Mouse (Mus musculus) left cerebral cortex, postnatal 10 days (tissue): ENCODE measurements around the gene Sh2d2a. TPM values are rescaled to one million over a fixed set of nuclear protein-coding genes. Genes with fewer than 3 reads are reported as not detected.

Source experiments
- DNase-seq, 2 experiments: peaks; one replicate each; pipeline ENCODE4 v3.0.0; 2021 to 2022; ENCODE audit warnings: low spot score in 2 of 2, mixed read lengths in 1 of 2; ENCODE audit errors: extremely low spot score in 1 of 2
- intact Hi-C: fragments of 180-260 bp; cut with DNase I; formaldehyde crosslinking; loops from one replicate; pipeline ENCODE4 v1.15.1; 2025
- total RNA-seq, 2 experiments: library from RNA; stranded (reverse); gene quantifications; 2 replicates each; pipeline ENCODE4 v1.2.3; 2021

Sh2d2a gene
- total RNA-seq, 2 experiments from 2014 or later, result not detected

GRCm38 (mm10) chr3:87903821-87904220 is 57.3 kb downstream of the Sh2d2a start:
- intact Hi-C loops, result no loop called here

More at GRCm38 (mm10) chr3:87903821-87904220, 57.3 kb downstream of the Sh2d2a start:
- DNase-seq, result no peak

Other genes starting within 250 kb of the Sh2d2a start
- gene Arhgef11, start 229.2 kb upstream of the Sh2d2a start, total RNA-seq, result 10 to 100 TPM; 45.7 to 49.6 TPM
- under 1 TPM; 0.10 to 0.64 TPM for gene Lrrc71, start 98.1 kb upstream of the Sh2d2a start, total RNA-seq
- gene Ntrk1, start 51.6 kb upstream of the Sh2d2a start, total RNA-seq, result under 1 TPM; 0.34 to 0.62 TPM
- gene Insrr, start 49.8 kb upstream of the Sh2d2a start, total RNA-seq, result under 1 TPM; 0.30 to 0.39 TPM
- gene Pear1, start 22.4 kb upstream of the Sh2d2a start, total RNA-seq, result 1 to 10 TPM; 7.6 TPM
- 10 to 100 TPM; 63.0 to 63.8 TPM for gene Prcc, start 38.9 kb downstream of the Sh2d2a start, total RNA-seq
- gene Hdgf, start 59.6 kb downstream of the Sh2d2a start, total RNA-seq, result 100 to 1,000 TPM; 120 to 123 TPM
- 10 to 100 TPM; 45.7 to 50.5 TPM for gene Mrpl24, start 72.8 kb downstream of the Sh2d2a start, total RNA-seq
- 10 to 100 TPM; 17.0 to 17.3 TPM for gene Isg20l2, start 83.6 kb downstream of the Sh2d2a start, total RNA-seq
- 10 to 100 TPM; 16.6 to 18.8 TPM for gene Rrnad1, start 84.0 kb downstream of the Sh2d2a start, total RNA-seq
- 1 to 10 TPM; 4.9 to 5.7 TPM for gene Crabp2, start 101.9 kb downstream of the Sh2d2a start, total RNA-seq
- gene Nes, start 124.3 kb downstream of the Sh2d2a start, total RNA-seq, result 10 to 100 TPM in 1 of 2 experiments, 1 to 10 TPM in 1; 9.9 to 11.4 TPM
- 100 to 1,000 TPM; 262 to 273 TPM for gene Bcan, start 153.5 kb downstream of the Sh2d2a start, total RNA-seq
- gene Hapln2, start 180.8 kb downstream of the Sh2d2a start, total RNA-seq, result 1 to 10 TPM in 1 of 2 experiments, under 1 TPM in 1; 0.26 to 1.3 TPM
- 10 to 100 TPM; 20.8 to 24.2 TPM for gene Gpatch4, start 196.4 kb downstream of the Sh2d2a start, total RNA-seq
- gene Naxe, start 211.7 kb downstream of the Sh2d2a start, total RNA-seq, result 10 to 100 TPM; 60.7 to 67.8 TPM
- gene Ttc24, start 231.5 kb downstream of the Sh2d2a start, total RNA-seq, result not detected
- gene Iqgap3, start 235.2 kb downstream of the Sh2d2a start, total RNA-seq, result 1 to 10 TPM; 1.9 to 2.0 TPM